Mouse (Mus musculus): Measurements from ENCODE around the gene Gm49486.

Gm49486 gene

DNA sequence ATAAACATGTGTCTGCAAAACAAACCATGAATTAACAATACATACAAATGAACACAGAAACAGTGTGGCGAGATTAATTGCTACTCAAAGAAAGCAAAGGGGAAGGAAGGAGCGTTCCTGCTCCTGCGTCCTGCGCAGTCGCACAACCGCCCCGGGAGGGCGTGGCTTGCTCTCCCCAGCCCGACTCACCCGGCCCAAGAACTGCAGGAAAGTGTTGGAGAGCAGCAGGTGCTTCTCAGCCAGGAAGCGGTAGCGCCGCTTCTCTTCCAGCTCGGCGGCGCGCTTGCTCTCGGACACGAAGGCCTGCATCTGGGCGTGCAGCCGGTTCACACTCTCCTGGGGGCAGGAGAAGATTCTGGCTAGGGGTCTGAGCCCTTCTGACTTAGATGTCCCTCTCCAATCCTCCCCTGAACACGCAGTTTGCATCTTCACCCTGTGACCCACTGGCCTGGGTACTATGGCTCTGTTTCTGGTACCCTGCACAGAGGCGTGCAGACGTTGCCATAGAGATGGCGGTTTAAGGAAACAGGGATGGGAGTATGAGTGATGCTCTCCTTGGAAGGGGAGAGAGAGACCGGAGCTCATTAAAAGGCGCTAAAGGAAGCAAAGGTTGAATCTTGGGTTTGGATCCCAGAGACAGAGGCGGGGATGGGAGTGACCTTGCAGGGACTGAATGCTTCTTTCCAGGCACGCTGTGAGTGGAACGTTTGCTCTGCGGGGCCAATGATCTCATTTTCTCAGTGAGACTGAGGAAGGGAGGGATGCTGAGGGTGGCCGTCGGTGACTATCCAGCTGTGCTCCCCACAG lies 41.3 kb downstream of the Gm49486 start:
- in situ Hi-C loops (cut with MboI): no loop called here

DNA sequence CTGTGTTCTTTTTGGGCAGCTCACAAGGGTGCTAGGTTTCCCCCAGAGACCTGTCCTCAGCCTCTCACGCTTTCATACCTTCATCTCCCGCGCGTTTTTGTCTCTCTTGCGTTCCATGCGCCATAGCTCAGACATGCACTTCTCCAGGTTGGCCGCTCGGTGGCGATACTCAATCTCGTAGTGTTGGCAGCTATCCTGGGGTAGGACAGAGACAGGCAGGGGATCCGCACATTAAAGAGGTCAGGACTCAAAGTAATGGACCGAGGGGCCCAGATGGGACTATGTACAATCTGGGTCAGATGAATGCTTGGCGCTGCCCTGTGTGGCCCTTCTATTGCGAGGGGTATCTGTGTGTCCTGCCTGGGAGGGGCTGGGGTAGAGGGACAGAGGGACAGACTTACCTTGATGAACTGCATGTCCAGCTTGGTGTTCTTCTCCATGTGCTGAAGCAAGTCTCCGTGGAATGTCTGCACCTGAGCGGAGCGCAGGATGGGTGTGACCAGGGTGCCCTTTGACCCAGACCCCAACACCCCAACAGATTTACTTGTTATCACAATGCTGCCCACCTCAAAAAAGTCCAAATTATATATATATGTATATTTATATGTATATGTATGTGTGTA lies 42.0 kb downstream of the Gm49486 start:
- in situ Hi-C loops (cut with MboI): no loop called here

DNA sequence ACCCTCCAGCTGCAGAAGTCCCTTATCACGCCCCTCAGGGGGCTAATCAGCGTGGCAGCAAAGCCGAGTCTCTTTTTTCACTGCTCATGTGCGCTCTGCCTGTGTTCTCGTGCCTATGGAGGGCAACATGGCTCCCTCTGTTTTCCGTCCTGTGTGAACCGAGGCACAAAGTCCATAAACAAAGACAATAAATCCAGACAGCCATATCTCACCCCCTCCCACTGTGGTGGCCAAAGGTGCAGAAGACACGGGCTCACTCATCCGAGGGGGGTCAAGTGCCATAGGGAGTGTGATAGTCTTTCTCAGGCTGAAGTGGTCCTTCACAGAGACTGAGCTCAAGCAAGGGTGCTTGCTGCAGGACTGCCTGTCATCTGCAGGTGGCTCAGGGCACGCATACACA lies 43.8 kb downstream of the Gm49486 start:
- in situ Hi-C loops (cut with MboI): no loop called here

DNA sequence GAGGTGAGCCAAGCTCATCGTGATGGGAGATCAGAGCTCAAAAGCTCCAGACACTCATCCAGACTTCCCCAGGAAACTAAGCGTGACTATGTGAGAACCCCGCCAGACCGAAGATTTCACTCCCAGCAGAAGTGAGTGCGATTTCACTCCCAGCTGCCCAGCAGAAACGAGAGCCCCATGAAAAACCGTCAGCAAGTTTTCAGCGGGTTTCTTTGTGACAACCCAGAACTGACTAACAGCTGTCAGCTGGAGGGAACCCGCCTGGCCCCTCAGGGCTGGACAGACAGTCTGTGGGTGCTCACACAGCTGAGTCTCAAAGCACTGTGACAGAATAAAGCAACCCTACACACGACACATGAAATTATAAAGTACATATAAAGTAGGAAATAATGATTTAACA lies 48.5 kb downstream of the Gm49486 start:
- in situ Hi-C loops (cut with MboI): no loop called here

DNA sequence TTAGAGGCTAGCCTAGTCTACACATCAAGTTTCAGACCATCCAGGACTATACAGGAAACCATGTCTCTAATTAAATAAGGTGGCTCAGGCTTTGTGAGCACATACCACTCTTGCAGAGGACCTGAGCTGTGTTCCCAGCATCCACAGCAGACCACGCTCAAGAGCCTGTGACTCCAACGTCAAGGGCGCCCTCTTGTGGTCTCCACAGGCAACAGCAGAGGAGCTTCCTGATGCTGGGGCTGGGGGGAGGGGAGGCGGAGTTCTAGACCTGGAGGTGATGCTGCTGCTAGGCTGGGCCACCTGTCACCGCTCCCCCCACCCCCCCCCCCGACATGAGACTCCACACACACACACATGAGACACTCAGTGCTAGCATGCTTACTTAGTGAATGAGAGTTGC lies 51.0 kb downstream of the Gm49486 start:
- in situ Hi-C loops (cut with MboI): no loop called here

DNA sequence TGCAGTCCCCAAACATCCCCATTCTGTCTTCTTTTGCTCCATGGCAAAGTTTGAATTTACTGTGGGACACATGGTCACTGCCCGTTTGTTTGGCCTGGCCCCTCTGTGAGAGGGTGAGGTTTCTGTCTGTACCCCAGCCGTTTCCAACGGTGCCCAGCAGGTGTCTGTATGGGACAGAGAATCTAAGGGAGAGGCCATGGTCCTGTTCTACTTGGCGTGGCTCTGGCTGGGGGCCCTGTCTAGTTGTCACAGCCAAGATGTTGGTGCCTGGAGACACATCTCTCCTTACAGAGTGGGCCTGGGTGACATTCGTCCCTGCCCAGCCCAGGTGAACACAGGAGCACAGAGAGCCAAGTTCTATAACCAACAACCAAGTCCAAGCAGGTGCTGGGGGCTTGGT lies 51.7 kb downstream of the Gm49486 start:
- in situ Hi-C loops (cut with MboI): no loop called here

DNA sequence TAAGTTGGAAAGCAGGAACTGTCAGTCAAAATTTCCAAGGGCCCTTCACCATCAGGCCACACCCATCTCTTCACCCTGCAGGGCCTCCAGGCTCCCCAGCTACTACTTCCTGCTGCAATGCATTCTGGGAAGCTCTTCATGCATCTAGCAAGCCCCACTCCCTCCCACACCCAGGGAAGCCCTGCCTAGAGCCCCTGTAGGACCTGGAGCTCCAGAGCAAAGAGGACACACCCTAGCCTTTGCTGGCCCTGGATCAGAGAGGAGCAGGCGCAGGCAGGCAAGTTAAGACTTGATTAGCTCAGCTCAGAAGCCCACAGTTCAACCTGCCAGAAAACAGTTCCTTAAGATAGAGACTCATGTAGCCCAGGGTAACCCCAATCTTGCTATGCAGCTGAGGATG lies 52.2 kb downstream of the Gm49486 start:
- in situ Hi-C loops (cut with MboI): no loop called here

DNA sequence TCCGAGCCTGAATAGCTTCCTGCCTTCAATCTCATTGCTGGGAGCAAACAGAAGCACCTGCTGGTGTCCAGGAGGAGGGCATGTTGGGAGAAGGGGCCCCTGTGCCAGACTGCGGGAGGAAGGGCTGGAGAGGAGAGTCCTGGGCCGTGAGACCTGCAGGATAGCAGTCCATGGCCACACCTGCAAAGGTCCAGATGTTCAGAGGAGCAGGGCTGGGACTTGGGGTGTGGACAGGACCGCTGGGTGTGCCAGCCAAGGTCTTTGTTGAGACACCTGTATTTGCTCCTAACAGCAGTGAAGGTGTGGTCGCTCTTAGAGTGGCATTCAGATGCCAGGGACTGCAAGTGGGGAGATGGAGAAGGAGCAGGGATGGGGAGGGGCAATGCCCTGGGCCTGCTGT lies 53.2 kb downstream of the Gm49486 start:
- in situ Hi-C loops (cut with MboI): no loop called here

DNA sequence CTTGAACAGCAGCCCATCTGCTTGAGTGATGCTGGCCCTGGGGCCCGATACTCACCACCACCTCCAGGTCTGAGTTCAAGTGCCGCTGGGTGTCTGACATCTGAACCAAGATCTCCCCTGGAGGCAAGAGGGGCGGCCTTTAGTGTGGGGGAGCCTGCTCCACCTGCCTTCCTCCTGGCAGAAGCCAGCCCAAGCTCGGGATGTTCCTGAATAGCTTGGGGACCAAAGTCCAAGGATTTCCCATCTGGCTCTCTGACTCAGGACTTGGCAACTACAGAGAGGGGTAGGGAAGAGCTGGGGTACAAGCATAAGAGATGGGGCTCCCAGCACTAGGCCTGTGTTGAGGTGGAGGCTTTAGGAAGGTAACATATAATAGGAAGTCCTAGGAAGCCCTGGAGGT lies 54.2 kb downstream of the Gm49486 start:
- in situ Hi-C loops (cut with MboI): no loop called here

DNA sequence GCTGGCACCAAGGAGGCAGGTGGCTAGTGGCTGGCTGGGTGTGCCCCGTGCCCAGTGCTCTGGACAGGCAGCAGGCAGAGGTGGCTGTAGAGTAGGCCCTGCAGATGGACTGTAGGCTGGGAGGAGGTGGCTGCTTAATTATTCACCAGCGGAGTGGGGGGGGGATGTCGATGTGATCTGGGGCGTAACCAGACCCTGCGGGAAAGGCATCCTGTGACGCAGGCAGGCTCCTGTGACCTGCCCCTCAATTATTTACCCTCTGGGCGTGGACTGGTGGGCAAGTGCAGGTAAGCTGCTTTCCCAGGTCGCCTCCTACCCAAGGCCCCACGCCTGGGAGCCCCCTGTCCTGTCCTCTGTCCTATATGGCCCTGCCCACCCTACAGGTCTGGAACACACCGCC lies 56.2 kb downstream of the Gm49486 start, which contains the start of gene Baiap2l2:
Gene Baiap2l2, minus strand, starts transcription at position 139 of the 400 bp plus-strand sequence.
- in situ Hi-C loops (cut with MboI): no loop called here

DNA sequence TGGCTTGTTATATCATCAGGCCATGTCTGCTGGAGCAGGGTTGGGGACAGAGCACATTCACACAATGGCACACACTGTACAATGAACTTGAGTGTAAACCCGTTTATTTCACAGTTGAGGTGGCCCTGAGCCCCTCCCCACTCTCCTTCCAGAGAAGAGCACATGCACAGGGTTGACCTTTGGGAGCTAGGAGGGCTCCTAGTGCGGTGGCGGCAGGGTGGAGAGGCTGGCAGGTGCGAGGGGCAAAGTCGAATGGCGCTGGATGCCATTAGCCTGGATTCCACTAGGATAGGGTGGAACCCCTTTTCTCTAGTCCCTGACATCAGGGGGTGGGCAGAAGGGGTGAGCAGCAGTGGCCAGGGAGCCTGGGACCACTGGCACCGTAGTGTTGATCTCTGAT lies 57.0 kb downstream of the Gm49486 start:
- in situ Hi-C loops (cut with MboI): no loop called here

DNA sequence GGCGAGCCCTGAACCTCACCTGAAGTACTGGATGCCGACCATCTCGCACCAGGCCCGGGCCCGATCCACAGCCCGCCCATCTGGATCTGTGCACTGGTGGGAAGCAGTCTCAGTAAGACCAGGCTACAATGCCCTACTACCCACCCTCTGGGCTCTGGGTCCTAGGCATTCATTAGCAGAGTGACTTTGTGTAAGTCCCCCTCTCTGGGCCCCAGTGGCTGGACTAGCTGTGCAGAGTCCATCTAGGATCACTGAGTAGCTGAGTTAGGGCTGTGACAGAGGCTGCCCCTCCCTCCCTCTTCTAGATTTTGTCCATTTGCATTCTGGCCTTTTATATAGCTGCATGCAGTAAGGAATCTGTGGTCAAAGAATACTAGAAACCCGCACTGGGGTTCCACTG lies 57.9 kb downstream of the Gm49486 start:
- in situ Hi-C loops (cut with MboI): no loop called here

DNA sequence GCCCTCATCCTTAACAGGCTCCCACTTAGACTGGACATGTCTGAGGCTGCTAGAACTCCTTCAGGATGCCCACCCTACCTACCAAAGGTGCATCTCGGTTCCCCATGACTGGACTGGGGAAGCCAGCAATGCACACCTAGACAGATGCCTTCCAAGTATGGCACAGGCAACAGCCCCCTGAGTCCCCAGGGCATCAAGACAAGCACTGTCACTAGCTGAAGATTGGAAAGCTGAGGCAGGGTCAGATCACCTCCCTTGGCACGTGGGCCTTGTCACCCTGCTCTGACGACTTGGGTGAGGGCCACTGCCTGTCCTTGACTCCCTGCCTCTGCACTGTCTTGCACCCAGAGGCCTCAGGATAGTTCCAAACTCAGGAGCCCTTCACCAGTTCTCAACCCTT lies 59.2 kb downstream of the Gm49486 start:
- in situ Hi-C loops (cut with MboI): no loop called here

DNA sequence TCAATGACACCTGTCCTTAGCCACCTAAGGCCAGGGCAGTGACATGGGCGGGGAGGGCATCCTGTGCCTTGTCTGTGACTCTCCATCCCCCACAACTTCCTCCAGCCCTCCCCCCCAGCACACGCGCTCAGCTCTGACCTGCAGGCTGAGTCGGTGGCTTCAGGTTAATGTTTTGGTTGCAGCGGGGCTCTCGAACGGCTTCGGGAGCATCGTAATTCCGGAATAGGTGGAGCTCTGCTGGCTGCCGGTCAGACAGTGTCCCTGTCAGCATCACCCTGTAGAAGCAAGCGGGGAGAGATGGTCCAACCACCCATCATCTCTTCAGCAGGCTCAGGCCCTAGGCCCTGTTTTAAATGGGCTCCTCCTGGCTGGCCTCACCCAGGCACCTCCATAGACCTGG lies 60.2 kb downstream of the Gm49486 start:
- in situ Hi-C loops (cut with MboI): no loop called here

DNA sequence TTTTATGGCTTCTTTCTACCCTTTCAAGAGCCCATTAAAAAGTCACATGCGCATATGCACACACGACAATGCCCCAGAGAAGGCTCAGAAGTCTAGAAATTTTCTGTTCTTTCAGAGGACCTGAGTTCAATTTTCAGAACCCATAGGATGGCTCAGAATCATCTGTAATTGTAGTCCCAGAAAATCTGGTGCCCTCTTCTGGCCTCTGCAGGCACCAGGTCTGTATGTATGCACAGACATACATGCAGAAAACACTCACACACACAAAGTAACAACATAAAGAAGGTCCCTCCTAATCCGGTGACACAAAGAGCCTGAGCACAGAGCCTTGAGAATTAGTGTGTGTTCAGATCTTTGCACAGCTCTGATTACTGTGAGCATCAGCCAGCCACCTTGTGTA lies 61.1 kb downstream of the Gm49486 start:
- in situ Hi-C loops (cut with MboI): no loop called here

DNA sequence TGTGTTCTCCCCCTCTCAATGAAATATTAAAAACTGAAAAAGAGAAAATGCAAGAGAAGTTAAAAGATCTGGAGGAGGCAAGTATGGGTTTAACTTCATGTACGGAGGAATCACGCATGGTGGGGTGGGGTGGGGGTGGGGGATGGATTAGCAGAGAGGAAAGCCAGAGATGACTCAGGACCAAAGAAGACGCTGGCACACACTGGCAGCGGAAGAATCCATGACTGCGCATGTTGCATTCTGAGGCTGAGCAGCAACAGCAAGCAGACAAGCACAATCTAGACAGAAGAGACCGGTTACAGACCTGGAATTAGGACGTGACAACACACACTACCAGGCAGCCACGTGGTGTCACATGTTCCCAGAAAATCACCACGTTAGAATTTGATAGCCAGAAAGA lies 63.6 kb downstream of the Gm49486 start:
- in situ Hi-C loops (cut with MboI): no loop called here

DNA sequence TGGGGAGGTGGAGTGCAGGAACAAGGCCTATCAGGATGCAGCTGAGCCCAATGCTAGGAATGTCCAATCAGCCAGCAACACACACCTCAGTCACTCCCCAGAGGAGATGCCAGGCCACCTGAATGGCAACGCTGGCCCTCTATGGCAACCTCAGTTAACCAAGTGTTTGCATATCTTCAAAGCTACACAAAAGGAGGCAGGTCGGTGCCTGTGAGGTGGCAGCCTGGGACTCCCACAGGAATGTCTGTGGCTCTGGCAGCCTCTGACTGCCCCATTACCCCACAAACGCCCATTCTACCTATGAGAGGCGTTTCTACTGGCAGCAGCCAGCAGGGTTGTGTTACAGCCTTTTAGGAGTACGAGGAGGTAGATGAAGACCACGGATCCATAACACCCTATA lies 69.4 kb downstream of the Gm49486 start:
- in situ Hi-C loops (cut with MboI): no loop called here

DNA sequence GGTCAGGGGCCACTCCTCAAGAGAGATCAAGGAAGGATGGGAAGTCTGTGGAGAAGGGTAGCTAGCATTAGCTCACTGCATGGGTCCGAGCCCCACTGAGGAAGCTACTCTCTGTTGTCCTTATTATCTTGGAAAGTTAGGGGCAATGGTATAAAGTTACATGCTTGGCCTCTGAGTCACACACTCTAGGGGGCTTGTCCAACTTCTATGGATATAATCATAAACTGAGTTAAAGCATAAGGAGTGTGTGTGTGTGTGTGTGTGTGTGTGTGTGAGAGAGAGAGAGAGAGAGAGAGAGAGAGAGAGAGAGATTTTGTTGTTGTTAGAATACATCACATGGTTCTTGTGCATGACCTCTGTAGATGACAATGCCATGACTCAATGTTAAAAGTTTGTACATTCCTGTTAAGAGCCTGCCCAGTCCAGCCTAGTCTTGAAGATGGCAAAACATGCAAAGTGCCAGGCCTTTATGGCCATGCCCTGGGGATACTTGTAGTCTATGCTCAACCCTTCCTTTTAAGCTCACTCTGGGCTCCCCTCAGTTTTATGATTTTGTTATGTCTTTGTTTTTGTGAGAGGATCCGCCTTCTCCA lies 70.5 kb downstream of the Gm49486 start:
- in situ Hi-C loops (cut with MboI): no loop called here

DNA sequence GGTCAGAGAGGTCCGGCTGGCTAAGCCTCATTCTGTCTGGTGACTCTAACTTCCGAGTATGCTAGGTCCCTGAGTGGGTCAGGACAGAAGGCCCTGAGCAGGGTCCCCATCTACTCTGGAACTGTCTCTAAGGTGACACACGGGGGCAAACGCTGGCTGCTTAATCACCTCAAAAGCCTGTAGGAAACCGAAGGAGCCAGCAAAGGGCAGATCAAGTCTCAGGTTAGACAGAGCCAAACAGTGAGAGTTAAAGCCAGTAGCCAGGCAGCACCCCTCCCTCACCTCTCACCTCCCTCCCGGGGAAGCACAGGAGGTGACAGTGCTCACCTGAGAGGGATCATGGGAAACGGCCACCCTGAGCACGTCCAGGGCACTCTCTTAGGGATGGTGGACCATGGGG lies 74.5 kb downstream of the Gm49486 start:
- in situ Hi-C loops (cut with MboI): no loop called here

DNA sequence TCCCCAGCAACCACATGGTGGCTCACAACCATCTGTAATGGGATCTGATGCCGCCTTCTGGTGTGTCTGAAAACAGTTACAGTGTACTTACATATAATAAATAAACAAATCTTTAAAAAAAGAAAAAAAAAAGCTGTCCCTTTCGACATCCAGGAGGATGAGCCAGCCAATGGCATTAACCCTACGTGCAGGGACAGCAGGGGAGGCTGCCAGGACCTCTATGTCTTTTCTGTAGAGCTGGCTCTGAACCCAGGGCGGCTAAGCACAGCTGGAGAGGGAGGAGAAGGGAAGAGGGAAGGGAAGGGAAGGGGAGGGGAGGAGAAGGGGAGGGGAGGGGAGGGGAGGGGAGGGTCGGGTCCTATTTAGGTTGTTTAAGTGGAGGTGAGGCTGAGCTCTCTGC lies 75.6 kb downstream of the Gm49486 start:
- in situ Hi-C loops (cut with MboI): no loop called here

DNA sequence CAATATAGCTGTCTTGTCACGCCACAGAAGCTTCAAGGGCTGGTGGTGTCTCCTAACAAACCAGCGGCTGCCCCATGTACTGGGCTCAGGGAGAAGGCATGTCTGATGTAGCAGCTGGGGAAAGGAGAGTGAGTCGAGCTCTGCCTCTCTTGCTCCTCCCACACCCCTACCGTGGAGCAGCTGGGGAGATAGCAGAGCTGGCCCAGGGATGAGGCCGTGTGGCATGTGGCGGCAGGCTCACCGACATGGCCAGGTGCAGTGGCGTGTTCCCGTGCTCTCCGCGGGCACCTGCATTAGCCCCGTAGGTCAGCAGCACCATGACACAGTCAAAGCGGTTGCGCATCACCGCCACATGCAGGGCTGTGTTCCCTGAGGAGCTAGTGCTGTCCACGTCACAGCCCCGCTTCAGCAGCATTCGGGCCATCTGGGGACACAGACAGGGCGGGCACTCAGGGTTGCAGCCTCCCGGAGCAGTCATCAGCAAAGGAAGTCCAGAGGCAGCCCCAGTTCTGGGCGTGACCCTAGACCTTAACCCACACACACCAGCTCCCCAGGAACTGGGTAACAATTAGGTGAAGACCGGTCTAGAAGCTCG lies 76.9 kb downstream of the Gm49486 start:
- in situ Hi-C loops (cut with MboI): no loop called here

Measured in mature B cell (primary cell).